Mouse (Mus musculus) thymus, postnatal 4 days (tissue): ENCODE data around the gene Susd4.

Experiments
- DNase-seq: peaks from one replicate; pipeline ENCODE4 v3.0.0; 2021

Susd4 gene

GRCm38 (mm10) chr1:182763716-182764461 lies at the start of gene Susd4:
TSS of gene Susd4 (plus strand) at chr1:182763860.
- DNase-seq: peak; percentile 94

GRCm38 (mm10) chr1:182714236-182714935 lies 49.3 kb upstream of the Susd4 start:
- DNase-seq: no peak

- no peak for DNase-seq
These were observed 36.1 kb upstream of the Susd4 start for GRCm38 (mm10) chr1:182727541-182727940.

- no peak for DNase-seq
These were observed 34.7 kb upstream of the Susd4 start for GRCm38 (mm10) chr1:182729002-182729401.

- DNase-seq: no peak
These were observed 31.0 kb upstream of the Susd4 start for GRCm38 (mm10) chr1:182732695-182733094.

GRCm38 (mm10) chr1:182735891-182736290 lies 27.8 kb upstream of the Susd4 start:
- DNase-seq: no peak

- DNase-seq: no peak
These were observed 16.6 kb upstream of the Susd4 start for GRCm38 (mm10) chr1:182747081-182747480.

- no peak for DNase-seq
These were observed 15.8 kb upstream of the Susd4 start for GRCm38 (mm10) chr1:182747834-182748233.

- no peak for DNase-seq
These were observed 14.6 kb upstream of the Susd4 start, which contains the start of gene Ccdc185 for GRCm38 (mm10) chr1:182749080-182749479. TSS of gene Ccdc185 (minus strand) at chr1:182749180.

- DNase-seq: no peak
These were observed 12.4 kb upstream of the Susd4 start for GRCm38 (mm10) chr1:182751301-182751700.

GRCm38 (mm10) chr1:182753694-182754093 lies 10.0 kb upstream of the Susd4 start:
- no peak for DNase-seq

- no peak for DNase-seq
These were observed 8.8 kb upstream of the Susd4 start for GRCm38 (mm10) chr1:182754865-182755264.

GRCm38 (mm10) chr1:182758783-182759182 lies 4.9 kb upstream of the Susd4 start:
- no peak for DNase-seq

- peak; percentile 10 for DNase-seq
These were observed 407 bp upstream of the Susd4 start for GRCm38 (mm10) chr1:182763191-182763715.

- DNase-seq: peak; percentile 49
These were observed 1.1 kb downstream of the Susd4 start for GRCm38 (mm10) chr1:182764541-182765281.

GRCm38 (mm10) chr1:182775576-182775975 lies 11.9 kb downstream of the Susd4 start:
- no peak for DNase-seq

- DNase-seq: no peak
These were observed 13.2 kb downstream of the Susd4 start for GRCm38 (mm10) chr1:182776749-182777410.

GRCm38 (mm10) chr1:182778225-182778624 lies 14.6 kb downstream of the Susd4 start:
- DNase-seq: no peak

GRCm38 (mm10) chr1:182779024-182779520 lies 15.4 kb downstream of the Susd4 start:
- no peak for DNase-seq

GRCm38 (mm10) chr1:182783774-182784173 lies 20.1 kb downstream of the Susd4 start:
- DNase-seq: no peak

GRCm38 (mm10) chr1:182784784-182785183 lies 21.1 kb downstream of the Susd4 start:
- DNase-seq: no peak

GRCm38 (mm10) chr1:182785504-182785903 lies 21.8 kb downstream of the Susd4 start:
- DNase-seq: no peak
